In the genomic region with DNA sequence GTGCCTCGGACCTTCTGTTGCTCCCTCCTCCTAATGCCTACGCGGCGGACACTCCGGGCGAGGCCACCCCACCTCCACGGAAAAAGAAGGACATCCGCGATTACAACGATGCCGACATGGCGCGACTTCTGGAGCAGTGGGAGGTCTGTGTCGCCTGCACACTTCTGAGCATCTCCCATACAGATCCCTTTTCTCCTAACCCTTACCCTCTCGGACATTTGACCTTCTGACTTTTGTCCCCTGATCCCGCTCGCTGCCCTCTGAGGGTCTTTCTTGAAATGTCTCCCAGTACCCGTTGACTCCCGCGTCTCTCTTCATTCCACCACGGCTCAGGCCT, we compare ENCODE assay signal across 8 mouse cellular contexts. TPM values are rescaled to one million over a fixed set of nuclear protein-coding genes. Genes with fewer than 3 reads are reported as not detected.
A peak's percentile ranks its signal among the peaks of the same experiment; 100 is the strongest.
DNase-seq lines count a peak whose midpoint lies in the region; ATAC-seq and TF ChIP-seq lines count a peak whose summit lies in the region.

No protein-coding gene starts in this region.

- H3K27ac ChIP-seq in heart, embryonic 10.5 days = peak overlapping the region; percentile 95
- H3K27ac ChIP-seq in forebrain, postnatal 0 days (ENCODE audit: low read depth, low read length) = peak overlapping the region; percentile 91
- H3K27ac ChIP-seq in macrophage = peak overlapping the region; percentile 46

- under 1% methylated on average over 21 of the region's 21 CpGs for WGBS in heart, embryonic 10.5 days
- under 1% methylated on average over 20 of the region's 21 CpGs for WGBS in forebrain, postnatal 0 days
- WGBS in macrophage (ENCODE audit: missing documents) = 2% methylated on average over 21 of the region's 21 CpGs

- H3K79me2 ChIP-seq in macrophage (ENCODE audit: inconsistent target) = peaks cover 26% of the 10 kb centered on the region

- DNase-seq in heart, embryonic 10.5 days (ENCODE audit: low spot score) = no peak
- no peak for DNase-seq in heart, adult 18-20 months
- DNase-seq in forebrain, postnatal 0 days = no peak
- no peak for DNase-seq in left cerebral cortex, adult 8-10 months (ENCODE audit: low spot score in 2 of 2)
- DNase-seq in left cerebral cortex, postnatal 10 days (ENCODE audit: extremely low spot score in 1 of 2, low spot score in 2 of 2) = no peak
- no peak for DNase-seq in spleen, postnatal 4 days (ENCODE audit: low spot score in 2 of 2)

- no peaks in the 10 kb centered on the region for H3K9me3 ChIP-seq in heart, embryonic 10.5 days
- no peaks in the 10 kb centered on the region for H3K9me3 ChIP-seq in E14TG2a.4 (ENCODE audit: low read length)
- no peaks in the 10 kb centered on the region for H3K9me3 ChIP-seq in forebrain, postnatal 0 days (ENCODE audit: low read length)

- H3K4me2 ChIP-seq in forebrain, postnatal 0 days (ENCODE audit: low read depth) = peak overlapping the region; percentile 83

- peaks cover 15% of the 10 kb centered on the region for H3K36me3 ChIP-seq in heart, embryonic 10.5 days
- peaks cover 40% of the 10 kb centered on the region for H3K36me3 ChIP-seq in E14TG2a.4 (ENCODE audit: insufficient read depth, low read length)
- H3K36me3 ChIP-seq in forebrain, postnatal 0 days (ENCODE audit: insufficient read depth) = peaks cover 13% of the 10 kb centered on the region
- H3K36me3 ChIP-seq in macrophage (ENCODE audit: inconsistent target) = no peaks in the 10 kb centered on the region

- no peaks in the 10 kb centered on the region for H3K27me3 ChIP-seq in heart, embryonic 10.5 days (ENCODE audit: insufficient read depth, poor library complexity, severe bottlenecking)
- no peaks in the 10 kb centered on the region for H3K27me3 ChIP-seq in E14TG2a.4 (ENCODE audit: insufficient read depth, low read length)
- H3K27me3 ChIP-seq in forebrain, postnatal 0 days (ENCODE audit: insufficient read depth, low read length) = no peaks in the 10 kb centered on the region

- ATAC-seq in forebrain, postnatal 0 days = no peak; the same call in 1 of the 2 replicates

- H3K4me3 ChIP-seq in heart, embryonic 10.5 days = peak overlapping the region; percentile 87
- H3K4me3 ChIP-seq in E14TG2a.4 (replicated peaks; ENCODE audit: low read length) = peak overlapping the region; percentile 97
- peak overlapping the region; percentile 74 for H3K4me3 ChIP-seq in forebrain, postnatal 0 days (ENCODE audit: low read depth, low read length)
- peak overlapping the region; percentile 93 for H3K4me3 ChIP-seq in macrophage (ENCODE audit: inconsistent target)

- intact Hi-C loops in left cerebral cortex, postnatal 10 days (cut with DNase I) = no loop called here

- TF ChIP-seq CTCF in E14TG2a.4 (conservative IDR thresholded peaks at IDR 0.05; ENCODE audit: low read length) = no peak
- TF ChIP-seq CTCF in forebrain, postnatal 0 days (IDR thresholded peaks at IDR 0.05; ENCODE audit: low read depth) = no peak

- peak overlapping the region; percentile 82 for H3K9ac ChIP-seq in forebrain, postnatal 0 days

- peaks cover 21% of the 10 kb centered on the region for H3K4me1 ChIP-seq in heart, embryonic 10.5 days
- peaks cover 52% of the 10 kb centered on the region for H3K4me1 ChIP-seq in E14TG2a.4 (replicated peaks; ENCODE audit: low read depth, low read length)
- peaks cover 11% of the 10 kb centered on the region for H3K4me1 ChIP-seq in forebrain, postnatal 0 days (ENCODE audit: insufficient read depth)

RNA-seq across cellular contexts. Expression of a gene that starts 8.0 kb away (rescaled TPM):
- 93.8 and 103 TPM in 2 replicates for polyA plus RNA-seq in heart, embryonic 10.5 days (2016; fragmentation: Nextera tagmentation; extraction: Ambion mirVana)
- 10 to 100 TPM; 49.3 to 54.9 TPM for total RNA-seq in heart, adult 18-20 months (2021)
- 30.1 and 32.1 TPM in 2 replicates for total RNA-seq in forebrain, postnatal 0 days (2014; rRNA removed)
- 63.9 and 76.9 TPM in 2 replicates for polyA plus RNA-seq in forebrain, postnatal 0 days (2015; fragmentation: Nextera tagmentation; extraction: Ambion mirVana)
- 10 to 100 TPM in 4 of 26 experiments, 1 to 10 TPM in 22; 2.1 to 15.9 (median 6.4) TPM for total RNA-seq in macrophage (2018; cell fraction: chromatin; rRNA removed)
- 10 to 100 TPM; 32.0 to 58.9 (median 43.4) TPM for total RNA-seq in macrophage (2018; cell fraction: cytosol; rRNA removed)
- 10 to 100 TPM in 25 of 26 experiments, 1 to 10 TPM in 1; 4.8 to 28.3 (median 18.9) TPM for total RNA-seq in macrophage (2018; cell fraction: nucleus; rRNA removed)
- 37.3 to 87.4 TPM (median 41.8 TPM) in 3 replicates for polyA plus RNA-seq in macrophage (2018)
- total RNA-seq in left cerebral cortex, adult 8-10 months (2022) = 10 to 100 TPM; 61.7 to 70.5 (median 69.1) TPM
- 10 to 100 TPM; 56.6 to 74.9 TPM for total RNA-seq in left cerebral cortex, postnatal 10 days (2021)

RNA-seq across cellular contexts. Expression of a gene that starts 8.2 kb away (rescaled TPM):
- polyA plus RNA-seq in heart, embryonic 10.5 days (2016; fragmentation: Nextera tagmentation; extraction: Ambion mirVana) = 12.5 and 20.4 TPM in 2 replicates
- 1 to 10 TPM; 8.3 TPM for total RNA-seq in heart, adult 18-20 months (2021)
- total RNA-seq in forebrain, postnatal 0 days (2014; rRNA removed) = 35.3 and 38.0 TPM in 2 replicates
- 9.8 and 10.8 TPM in 2 replicates for polyA plus RNA-seq in forebrain, postnatal 0 days (2015; fragmentation: Nextera tagmentation; extraction: Ambion mirVana)
- 10 to 100 TPM in 25 of 26 experiments, 1 to 10 TPM in 1; 6.1 to 40.1 (median 19.3) TPM for total RNA-seq in macrophage (2018; cell fraction: chromatin; rRNA removed)
- total RNA-seq in macrophage (2018; cell fraction: cytosol; rRNA removed) = 10 to 100 TPM; 19.1 to 84.1 (median 40.0) TPM
- 10 to 100 TPM; 18.6 to 77.8 (median 39.3) TPM for total RNA-seq in macrophage (2018; cell fraction: nucleus; rRNA removed)
- polyA plus RNA-seq in macrophage (2018) = 14.0 to 25.1 TPM (median 23.6 TPM) in 3 replicates
- 10 to 100 TPM; 22.3 to 26.4 (median 24.2) TPM for total RNA-seq in left cerebral cortex, adult 8-10 months (2022)
- 10 to 100 TPM; 17.2 to 18.6 TPM for total RNA-seq in left cerebral cortex, postnatal 10 days (2021)
